Mouse (Mus musculus) heart, postnatal 0 days (tissue): ENCODE results near the gene Fhit. TPM values are rescaled to one million over a fixed set of nuclear protein-coding genes. Genes with fewer than 3 reads are reported as not detected.
"Not testable (repeated sequence)": the region's sequence is repeated elsewhere in the genome, so short reads cannot be mapped to it uniquely, and the experiment has no call there.

ENCODE experiments used
- ATAC-seq: fragments of 200-750 bp; cut with Nextera tagmentation; 2 replicates; pipeline ENCODE4 v1.8.0; 2017; ENCODE audit warnings: low read depth, moderate number of reproducible peaks, moderate library complexity; ENCODE audit not compliant: insufficient read depth
- DNase-seq: peaks from one replicate; pipeline ENCODE4 v3.0.0-alpha.2; 2016; ENCODE audit warnings: low spot score
- H3K27ac ChIP-seq: fragments of 300-500 bp; sonication (generic); 2 replicates; pipeline ENCODE4 v1.5.1; 2014; ENCODE audit warnings: low read depth, mild to moderate bottlenecking
- H3K27me3 ChIP-seq: fragments of 300-500 bp; sonication (generic); 2 replicates; pipeline ENCODE4 v1.6.1; 2014; ENCODE audit warnings: low read length, mixed read lengths; ENCODE audit not compliant: control insufficient read depth, insufficient read depth
- H3K36me3 ChIP-seq: fragments of 300-500 bp; sonication (generic); replicated peaks from 2 replicates; pipeline ENCODE4 v1.6.1; 2014; ENCODE audit warnings: low read length, mixed read lengths; ENCODE audit not compliant: control insufficient read depth, insufficient read depth
- H3K4me1 ChIP-seq: fragments of 300-500 bp; sonication (generic); 2 replicates; pipeline ENCODE4 v1.6.1; 2014; ENCODE audit warnings: antibody characterized with exemption; ENCODE audit not compliant: control insufficient read depth, insufficient read depth
- H3K4me2 ChIP-seq: fragments of 300-500 bp; sonication (generic); 2 replicates; pipeline ENCODE4 v1.6.1; 2014; ENCODE audit warnings: low read depth, mild to moderate bottlenecking, low read length, moderate library complexity
- H3K4me3 ChIP-seq: fragments of 300-500 bp; sonication (generic); 2 replicates; pipeline ENCODE4 v1.5.1; 2014; ENCODE audit warnings: low read depth, low read length
- H3K9ac ChIP-seq: fragments of 300-500 bp; sonication (generic); replicated peaks from 2 replicates; pipeline ENCODE4 v1.6.1; 2014; ENCODE audit warnings: low read depth, low read length, mixed read lengths
- H3K9me3 ChIP-seq: fragments of 300-500 bp; sonication (generic); replicated peaks from 2 replicates; pipeline ENCODE4 v1.6.1; 2016; ENCODE audit warnings: low read length; ENCODE audit not compliant: control insufficient read depth
- CTCF ChIP-seq: IDR thresholded peaks from 2 replicates; pipeline ENCODE4 v1.5.1; 2016; ENCODE audit warnings: antibody characterized with exemption, control low read depth, low read depth
- EP300 ChIP-seq: IDR thresholded peaks from 2 replicates; pipeline ENCODE4 v1.6.1; 2016; ENCODE audit warnings: antibody characterized with exemption, low read depth
- WGBS: fragments of 180-500 bp; shearing (Covaris S2); extraction: QIAGEN DNeasy Blood & Tissue Kit; methylation state at CpG from one replicate; pipeline ENCODE4 v1.1.7; 2014; 5-methylcytosine and 5-hydroxymethylcytosine counted together
- polyA plus RNA-seq: library from polyadenylated mRNA; unstranded; fragments of >200 nt; fragmentation: Nextera tagmentation; extraction: Ambion mirVana; gene quantifications from 2 replicates; pipeline ENCODE4 v1.2.1, GENCODE M21; 2015
- total RNA-seq: library from RNA; depleted of rRNA; stranded (reverse); fragments of >200 nt; gene quantifications from 2 replicates; pipeline ENCODE4 v1.2.3, GENCODE M21; 2014; ENCODE audit warnings: low replicate concordance

Gene Fhit
- total and polyA plus RNA-seq, 2 experiments from 2014 or later: 4.1 to 5.2 TPM

DNA sequence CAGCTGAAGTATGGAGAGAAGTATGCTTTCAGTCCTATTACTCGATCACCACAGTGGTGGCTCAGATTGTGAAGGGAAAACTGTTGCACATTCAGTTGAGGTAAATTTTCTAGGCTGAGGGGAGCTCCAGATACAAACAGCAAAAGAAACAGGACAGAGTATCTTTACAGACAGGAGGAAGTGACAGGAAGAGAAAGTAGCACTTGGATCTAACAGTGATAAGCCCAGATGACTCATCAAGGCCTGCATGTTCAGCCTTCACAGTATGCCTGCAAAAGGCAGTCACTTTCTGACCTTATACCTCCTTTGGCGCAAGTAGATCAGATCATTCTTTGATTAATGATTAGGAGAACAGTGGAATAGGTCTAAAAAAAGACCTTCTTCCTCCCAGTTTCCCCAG lies 1309.8 kb downstream of the Fhit start:
- ATAC-seq: no peak

GRCm38 (mm10) chr14:9832290-9832689 lies 1329.5 kb downstream of the Fhit start:
- no peaks in the 10 kb centered on the region for H3K9me3 ChIP-seq
- no peak overlapping the region for H3K4me3 ChIP-seq
- H3K4me2 ChIP-seq: no peak overlapping the region
- H3K27me3 ChIP-seq: no peaks in the 10 kb centered on the region
- no peak overlapping the region for H3K9ac ChIP-seq
- ATAC-seq (no peak), DNase-seq (no peak)
- H3K4me1 ChIP-seq: no peaks in the 10 kb centered on the region
- H3K27ac ChIP-seq: no peak overlapping the region
- H3K36me3 ChIP-seq: no peaks in the 10 kb centered on the region
- TF ChIP-seq CTCF: no peak
- TF ChIP-seq EP300: no peak

More for the DNA sequence above, 1309.8 kb downstream of the Fhit start:
- H3K4me3 ChIP-seq: no peak overlapping the region
- no peaks in the 10 kb centered on the region for H3K36me3 ChIP-seq
- H3K4me1 ChIP-seq: peaks cover 5% of the 10 kb centered on the region; the same call in 1 of the 2 replicates
- H3K27me3 ChIP-seq: no peaks in the 10 kb centered on the region
- no peak overlapping the region for H3K27ac ChIP-seq
- no peaks in the 10 kb centered on the region for H3K9me3 ChIP-seq
- H3K4me2 ChIP-seq: no peak overlapping the region
- WGBS: 48% methylated on average over 2 of the region's 2 CpGs
- DNase-seq: no peak
- TF ChIP-seq CTCF (no peak), EP300 (no peak)
- no peak overlapping the region for H3K9ac ChIP-seq

- H3K36me3 ChIP-seq, H3K27me3 ChIP-seq, H3K4me3 ChIP-seq, H3K4me1 ChIP-seq, ATAC-seq, DNase-seq, H3K4me2 ChIP-seq, H3K27ac ChIP-seq, H3K9ac ChIP-seq, H3K9me3 ChIP-seq: not testable (repeated sequence)
- WGBS: 65% methylated on average over 8 of the region's 8 CpGs
Measured at GRCm38 (mm10) chr14:9828699-9829240, 1333.1 kb downstream of the Fhit start.

DNA sequence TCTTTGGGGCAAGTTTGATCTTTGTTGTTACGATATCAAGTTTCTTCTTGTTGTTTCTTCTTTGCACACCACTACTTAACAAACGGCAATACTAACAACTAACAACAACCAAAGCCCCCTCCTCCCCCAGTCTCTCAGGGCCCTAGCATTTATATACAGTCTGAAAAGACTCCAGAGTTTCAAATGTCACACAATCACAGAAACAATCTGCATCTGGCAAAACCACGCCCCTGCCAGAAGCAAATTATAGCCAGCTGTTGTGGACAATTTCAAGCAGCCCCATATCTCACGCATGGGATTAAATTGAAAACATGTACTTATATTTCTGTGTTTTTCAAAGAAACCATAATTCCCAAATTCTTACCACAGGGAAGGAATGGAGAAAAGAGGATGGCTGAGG lies 1345.9 kb downstream of the Fhit start:
- no peak for DNase-seq
- no peak for TF ChIP-seq EP300
- Histone ChIP-seq H3K4me3 (no peak overlapping the region), H3K4me2 (no peak overlapping the region), H3K27ac (no peak overlapping the region), H3K4me1 (no peaks in the 10 kb centered on the region), H3K36me3 (no peaks in the 10 kb centered on the region), H3K9ac (no peak overlapping the region), H3K27me3 (no peaks in the 10 kb centered on the region), H3K9me3 (no peaks in the 10 kb centered on the region)
- ATAC-seq: no peak
- WGBS: 91% methylated on average over 4 of the region's 4 CpGs

- Histone ChIP-seq H3K9me3 (no peaks in the 10 kb centered on the region), H3K4me2 (no peak overlapping the region), H3K4me1 (no peaks in the 10 kb centered on the region), H3K27ac (no peak overlapping the region), H3K9ac (no peak overlapping the region), H3K27me3 (no peaks in the 10 kb centered on the region), H3K36me3 (no peaks in the 10 kb centered on the region), H3K4me3 (no peak overlapping the region)
- DNase-seq (no peak), ATAC-seq (no peak)
- no peak for TF ChIP-seq EP300
- no peak for TF ChIP-seq CTCF
- 80% methylated on average over 9 of the region's 9 CpGs for WGBS
Measured at GRCm38 (mm10) chr14:9811847-9812321, 1350.0 kb downstream of the Fhit start.

GRCm38 (mm10) chr14:9811177-9811846 lies 1350.5 kb downstream of the Fhit start:
- DNase-seq (no peak), ATAC-seq (no peak)
- Histone ChIP-seq H3K27ac (no peak overlapping the region), H3K9ac (no peak overlapping the region), H3K36me3 (no peaks in the 10 kb centered on the region), H3K4me2 (no peak overlapping the region), H3K4me3 (no peak overlapping the region), H3K9me3 (no peaks in the 10 kb centered on the region), H3K4me1 (no peaks in the 10 kb centered on the region), H3K27me3 (no peaks in the 10 kb centered on the region)
- TF ChIP-seq CTCF: no peak
- no peak for TF ChIP-seq EP300
- WGBS: 78% methylated on average over 7 of the region's 7 CpGs
